Mouse (Mus musculus) cerebellum, postnatal 4 days (tissue): Measurements from ENCODE around the gene Siah1b.

Experiments used
- DNase-seq, 2 experiments: peaks; one replicate each; pipeline ENCODE4 v3.0.0; 2022; ENCODE audit warnings: low spot score in 2 of 2, mixed read lengths in 1 of 2

Gene Siah1b

GRCm38 (mm10) chrX:164076040-164076775 is at the start of gene Siah1b:
TSS of gene Siah1b (minus strand) at chrX:164076493.
- peak; percentile 64 to 82 for DNase-seq

GRCm38 (mm10) chrX:164123942-164124341 is 47.6 kb upstream of the Siah1b start:
- no peak for DNase-seq

- no peak for DNase-seq
Measured at GRCm38 (mm10) chrX:164113744-164114143, 37.5 kb upstream of the Siah1b start.

GRCm38 (mm10) chrX:164111146-164111545 is 34.9 kb upstream of the Siah1b start:
- DNase-seq: no peak

- DNase-seq: no peak
Measured at GRCm38 (mm10) chrX:164102656-164103055, 26.4 kb upstream of the Siah1b start.

- no peak for DNase-seq
Measured at GRCm38 (mm10) chrX:164102198-164102597, 25.9 kb upstream of the Siah1b start.

- DNase-seq: no peak
Measured at GRCm38 (mm10) chrX:164101483-164101882, 25.2 kb upstream of the Siah1b start.

GRCm38 (mm10) chrX:164095838-164096237 is 19.5 kb upstream of the Siah1b start:
- DNase-seq: no peak

- no peak for DNase-seq
Measured at GRCm38 (mm10) chrX:164093435-164093834, 17.1 kb upstream of the Siah1b start.

- no peak for DNase-seq
Measured at GRCm38 (mm10) chrX:164092300-164093169, 16.2 kb upstream of the Siah1b start.

GRCm38 (mm10) chrX:164089916-164090315 is 13.6 kb upstream of the Siah1b start:
- no peak for DNase-seq

GRCm38 (mm10) chrX:164088582-164088981 is 12.3 kb upstream of the Siah1b start, which contains the start of gene Cltrn:
TSS of gene Cltrn (plus strand) at chrX:164088830.
- no peak for DNase-seq

GRCm38 (mm10) chrX:164082030-164082429 is 5.7 kb upstream of the Siah1b start:
- DNase-seq: no peak

- no peak for DNase-seq
Measured at GRCm38 (mm10) chrX:164068968-164069367, 7.3 kb downstream of the Siah1b start.

- peak in 1 of 2 experiments; percentile 51 for DNase-seq
Measured at GRCm38 (mm10) chrX:164066185-164066584, 10.1 kb downstream of the Siah1b start.

GRCm38 (mm10) chrX:164059070-164059469 is 17.2 kb downstream of the Siah1b start:
- DNase-seq: no peak

- DNase-seq: no peak
Measured at GRCm38 (mm10) chrX:164058523-164058922, 17.8 kb downstream of the Siah1b start.

- no peak for DNase-seq
Measured at GRCm38 (mm10) chrX:164055726-164056125, 20.6 kb downstream of the Siah1b start.

GRCm38 (mm10) chrX:164046736-164047135 is 29.6 kb downstream of the Siah1b start:
- DNase-seq: no peak

- DNase-seq: no peak
Measured at GRCm38 (mm10) chrX:164042069-164042468, 34.2 kb downstream of the Siah1b start.

GRCm38 (mm10) chrX:164038882-164039281 is 37.4 kb downstream of the Siah1b start:
- DNase-seq: peak in 1 of 2 experiments; percentile 6

GRCm38 (mm10) chrX:164035931-164036330 is 40.4 kb downstream of the Siah1b start:
- no peak for DNase-seq

- DNase-seq: no peak
Measured at GRCm38 (mm10) chrX:164035401-164035800, 40.9 kb downstream of the Siah1b start.
